Mouse (Mus musculus) midbrain, embryonic 13.5 days (tissue): ENCODE data around the gene Mylk4. TPM values are rescaled to one million over a fixed set of nuclear protein-coding genes. Genes with fewer than 3 reads are reported as not detected.

Source experiments
- ATAC-seq: fragments of 200-750 bp; cut with Nextera tagmentation; 2 replicates; pipeline ENCODE4 v1.8.0; 2017; ENCODE audit warnings: mild to moderate bottlenecking, moderate TSS enrichment, moderate library complexity
- H3K27ac ChIP-seq: fragments of 300-500 bp; sonication (generic); 2 replicates; pipeline ENCODE4 v1.5.1; 2015; ENCODE audit warnings: inconsistent platforms, mild to moderate bottlenecking, moderate library complexity
- H3K27me3 ChIP-seq: fragments of 300-500 bp; sonication (generic); 2 replicates; pipeline ENCODE4 v1.6.1; 2015; ENCODE audit warnings: mild to moderate bottlenecking, inconsistent platforms
- H3K36me3 ChIP-seq: fragments of 300-500 bp; sonication (generic); 2 replicates; pipeline ENCODE4 v1.6.1; 2015; ENCODE audit warnings: mild to moderate bottlenecking, inconsistent platforms
- H3K4me1 ChIP-seq: fragments of 300-500 bp; sonication (generic); replicated peaks from 2 replicates; pipeline ENCODE4 v1.6.1; 2015; ENCODE audit warnings: inconsistent platforms
- H3K4me2 ChIP-seq: fragments of 300-500 bp; sonication (generic); replicated peaks from 2 replicates; pipeline ENCODE4 v1.6.1; 2015; ENCODE audit warnings: moderate library complexity, mild to moderate bottlenecking, inconsistent platforms
- H3K4me3 ChIP-seq: fragments of 300-500 bp; sonication (generic); replicated peaks from 2 replicates; pipeline ENCODE4 v1.5.1; 2015; ENCODE audit warnings: mild to moderate bottlenecking, inconsistent platforms
- H3K9ac ChIP-seq: fragments of 300-500 bp; sonication (generic); replicated peaks from 2 replicates; pipeline ENCODE4 v1.6.1; 2015; ENCODE audit warnings: mild to moderate bottlenecking, inconsistent platforms
- H3K9me3 ChIP-seq: fragments of 300-500 bp; sonication (generic); 2 replicates; pipeline ENCODE4 v1.6.1; 2016; ENCODE audit warnings: mild to moderate bottlenecking, inconsistent platforms
- WGBS: fragments of 180-500 bp; shearing (Covaris S2); methylation state at CpG from one replicate; pipeline ENCODE4 v1.1.7; 2015; 5-methylcytosine and 5-hydroxymethylcytosine counted together
- polyA plus RNA-seq: library from polyadenylated mRNA; unstranded; fragments of >200 nt; fragmentation: Nextera tagmentation; extraction: Ambion mirVana; gene quantifications from 2 replicates; pipeline ENCODE4 v1.2.1, GENCODE M21; 2015

Mylk4 gene
- 0.04 and 0.10 TPM in 2 replicates for polyA plus RNA-seq

- Histone ChIP-seq H3K4me2 (no peak within 1 kb of the TSS), H3K9ac (no peak within 1 kb of the TSS), H3K27ac (no peak within 1 kb of the TSS), H3K27me3 (no peaks in the 10 kb centered on the region), H3K36me3 (no peaks in the 10 kb centered on the region), H3K9me3 (no peaks in the 10 kb centered on the region), H3K4me3 (no peak within 1 kb of the TSS), H3K4me1 (no peaks in the 10 kb centered on the region)
- ATAC-seq = no peak
- WGBS = 88% methylated on average over 8 of the region's 8 CpGs
Observed at GRCm38 (mm10) chr13:32783816-32784215, at the start of gene Mylk4. TSS of gene Mylk4 (minus strand) at chr13:32783954.

GRCm38 (mm10) chr13:32833237-32833636, 49.5 kb upstream of the Mylk4 start:
- no peak overlapping the region for H3K9ac ChIP-seq
- H3K36me3 ChIP-seq = no peaks in the 10 kb centered on the region
- no peak overlapping the region for H3K27ac ChIP-seq
- no peak overlapping the region for H3K4me3 ChIP-seq
- ATAC-seq = no peak
- WGBS = 77% methylated on average over 6 of the region's 6 CpGs
- H3K4me2 ChIP-seq = no peak overlapping the region
- H3K9me3 ChIP-seq = no peaks in the 10 kb centered on the region
- no peaks in the 10 kb centered on the region for H3K27me3 ChIP-seq
- H3K4me1 ChIP-seq = no peaks in the 10 kb centered on the region

- Histone ChIP-seq H3K9me3 (no peaks in the 10 kb centered on the region), H3K4me3 (no peak overlapping the region), H3K4me1 (no peaks in the 10 kb centered on the region), H3K9ac (no peak overlapping the region), H3K36me3 (no peaks in the 10 kb centered on the region), H3K27me3 (no peaks in the 10 kb centered on the region), H3K4me2 (no peak overlapping the region), H3K27ac (no peak overlapping the region)
- WGBS = 71% methylated on average over 3 of the region's 3 CpGs
- no peak for ATAC-seq
Observed at GRCm38 (mm10) chr13:32832776-32833175, 49.0 kb upstream of the Mylk4 start.

- no peak for ATAC-seq
- Histone ChIP-seq H3K4me1 (no peaks in the 10 kb centered on the region), H3K4me2 (no peak overlapping the region), H3K27ac (no peak overlapping the region), H3K27me3 (no peaks in the 10 kb centered on the region), H3K4me3 (no peak overlapping the region), H3K36me3 (no peaks in the 10 kb centered on the region), H3K9ac (no peak overlapping the region), H3K9me3 (no peaks in the 10 kb centered on the region)
- 88% methylated on average over 3 of the region's 3 CpGs for WGBS
Observed at GRCm38 (mm10) chr13:32831505-32832273, 47.9 kb upstream of the Mylk4 start.

- WGBS = 87% methylated on average over 4 of the region's 4 CpGs
- Histone ChIP-seq H3K27me3 (no peaks in the 10 kb centered on the region), H3K36me3 (no peaks in the 10 kb centered on the region), H3K27ac (no peak overlapping the region), H3K9me3 (no peaks in the 10 kb centered on the region), H3K4me3 (no peak overlapping the region), H3K9ac (no peak overlapping the region), H3K4me2 (no peak overlapping the region), H3K4me1 (no peaks in the 10 kb centered on the region)
- ATAC-seq = no peak
Observed at GRCm38 (mm10) chr13:32828886-32829285, 45.1 kb upstream of the Mylk4 start.

GRCm38 (mm10) chr13:32827951-32828350, 44.2 kb upstream of the Mylk4 start:
- Histone ChIP-seq H3K9ac (no peak overlapping the region), H3K36me3 (peaks cover 7% of the 10 kb centered on the region; the same call in 1 of the 2 replicates), H3K27ac (no peak overlapping the region), H3K4me2 (no peak overlapping the region), H3K4me1 (no peaks in the 10 kb centered on the region), H3K27me3 (no peaks in the 10 kb centered on the region), H3K9me3 (no peaks in the 10 kb centered on the region), H3K4me3 (no peak overlapping the region)
- peak; percentile 67 for ATAC-seq
- 57% methylated on average over 4 of the region's 4 CpGs for WGBS

- no peaks in the 10 kb centered on the region for H3K27me3 ChIP-seq
- peaks cover 8% of the 10 kb centered on the region; the same call in 1 of the 2 replicates for H3K36me3 ChIP-seq
- no peak overlapping the region for H3K9ac ChIP-seq
- no peak overlapping the region for H3K4me2 ChIP-seq
- no peaks in the 10 kb centered on the region for H3K9me3 ChIP-seq
- H3K4me3 ChIP-seq = no peak overlapping the region
- WGBS = 83% methylated on average over 3 of the region's 3 CpGs
- no peak overlapping the region for H3K27ac ChIP-seq
- no peak for ATAC-seq
- no peaks in the 10 kb centered on the region for H3K4me1 ChIP-seq
Observed at GRCm38 (mm10) chr13:32827111-32827822, 43.5 kb upstream of the Mylk4 start.

- no peaks in the 10 kb centered on the region for H3K27me3 ChIP-seq
- H3K36me3 ChIP-seq = peaks cover 22% of the 10 kb centered on the region
- no peak overlapping the region for H3K4me3 ChIP-seq
- H3K27ac ChIP-seq = no peak overlapping the region
- H3K9me3 ChIP-seq = no peaks in the 10 kb centered on the region
- 93% methylated on average over 8 of the region's 8 CpGs for WGBS
- no peaks in the 10 kb centered on the region for H3K4me1 ChIP-seq
- H3K4me2 ChIP-seq = no peak overlapping the region
- ATAC-seq = no peak
- H3K9ac ChIP-seq = no peak overlapping the region
Observed at GRCm38 (mm10) chr13:32825546-32825945, 41.8 kb upstream of the Mylk4 start.

- Histone ChIP-seq H3K27ac (no peak overlapping the region), H3K4me2 (no peak overlapping the region), H3K27me3 (no peaks in the 10 kb centered on the region), H3K4me3 (no peak overlapping the region), H3K9ac (no peak overlapping the region), H3K36me3 (peaks cover 31% of the 10 kb centered on the region), H3K9me3 (no peaks in the 10 kb centered on the region), H3K4me1 (no peaks in the 10 kb centered on the region)
- 82% methylated on average over 6 of the region's 6 CpGs for WGBS
- ATAC-seq = no peak
Observed at GRCm38 (mm10) chr13:32824377-32825330, 40.9 kb upstream of the Mylk4 start.

GRCm38 (mm10) chr13:32823126-32823525, 39.4 kb upstream of the Mylk4 start:
- no peak overlapping the region for H3K27ac ChIP-seq
- 90% methylated on average over 6 of the region's 6 CpGs for WGBS
- H3K9ac ChIP-seq = no peak overlapping the region
- no peaks in the 10 kb centered on the region for H3K27me3 ChIP-seq
- no peak overlapping the region for H3K4me3 ChIP-seq
- no peak overlapping the region for H3K4me2 ChIP-seq
- peaks cover 44% of the 10 kb centered on the region for H3K36me3 ChIP-seq
- no peaks in the 10 kb centered on the region for H3K4me1 ChIP-seq
- no peak for ATAC-seq
- no peaks in the 10 kb centered on the region for H3K9me3 ChIP-seq

GRCm38 (mm10) chr13:32821671-32822070, 37.9 kb upstream of the Mylk4 start:
- H3K36me3 ChIP-seq = peaks cover 55% of the 10 kb centered on the region
- ATAC-seq = no peak

More at GRCm38 (mm10) chr13:32821671-32822070, 37.9 kb upstream of the Mylk4 start:
- H3K4me2 ChIP-seq = no peak overlapping the region
- H3K9ac ChIP-seq = no peak overlapping the region
- WGBS = 96% methylated on average over 4 of the region's 4 CpGs
- no peak overlapping the region for H3K27ac ChIP-seq
- H3K27me3 ChIP-seq = no peaks in the 10 kb centered on the region
- H3K9me3 ChIP-seq = no peaks in the 10 kb centered on the region
- no peak overlapping the region for H3K4me3 ChIP-seq
- no peaks in the 10 kb centered on the region for H3K4me1 ChIP-seq
